Mouse (Mus musculus) embryonic fibroblast, embryonic 13.5 days (primary cell): ENCODE results near the gene Gm36245.

Experiments
- CTCF ChIP-seq: IDR thresholded peaks from 2 replicates; pipeline ENCODE4 v1.5.1; 2011; ENCODE audit warnings: mild to moderate bottlenecking, control low read depth, low read length, moderate library complexity, borderline replicate concordance; ENCODE audit not compliant: insufficient read depth
- POLR2A ChIP-seq: IDR thresholded peaks from 2 replicates; pipeline ENCODE4 v1.6.1; 2011; ENCODE audit warnings: low read depth, mild to moderate bottlenecking, control low read depth, low read length, moderate library complexity

- TF ChIP-seq CTCF (no peak), POLR2A (no peak)
Measured at GRCm38 (mm10) chr15:77606069-77606468, 7.0 kb downstream of the Gm36245 start.
